Mouse (Mus musculus): ENCODE results near the gene Tpo. TPM values are rescaled to one million over a fixed set of nuclear protein-coding genes. Genes with fewer than 3 reads are reported as not detected.

The Tpo gene
- total RNA-seq, 1 experiment from 2014 or later = not detected

DNA sequence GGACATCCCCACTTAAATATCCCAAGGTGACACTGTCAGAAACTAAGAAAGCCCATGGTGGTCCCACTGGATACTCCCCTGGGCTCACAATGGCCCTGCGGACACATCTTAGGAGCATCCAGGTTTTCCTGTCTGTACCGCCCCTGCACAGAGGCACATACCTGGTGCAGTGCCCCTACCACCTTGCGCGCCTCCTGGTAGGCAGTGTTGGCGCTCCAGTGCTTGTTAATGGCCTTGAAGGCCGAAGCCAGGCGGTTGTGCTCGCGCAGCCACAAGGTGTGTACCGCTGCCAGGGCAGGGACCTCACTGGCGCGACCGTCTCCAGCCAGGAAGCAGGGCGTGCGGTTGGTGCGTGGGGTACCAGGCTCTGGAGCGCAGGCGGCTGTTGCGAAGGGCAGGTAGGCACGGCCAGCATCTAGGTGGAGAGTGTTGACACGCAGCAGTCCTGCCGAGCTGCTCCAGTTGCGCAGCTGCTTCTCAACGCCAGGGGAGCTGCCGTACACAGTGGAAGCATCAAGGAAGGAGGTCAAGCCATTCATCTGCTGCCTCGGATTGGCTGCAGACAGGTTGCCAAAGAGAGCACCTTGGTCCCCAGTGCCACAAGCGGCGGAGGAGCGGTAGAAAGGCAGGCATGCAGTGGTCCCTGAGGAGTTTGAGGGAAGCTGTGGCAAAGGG, 29.4 kb downstream of the Tpo start:
- ATAC-seq (ENCODE audit: extremely low read depth, insufficient number of reproducible peaks, low FRiP score, poor library complexity, severe bottlenecking) = no peak

DNA sequence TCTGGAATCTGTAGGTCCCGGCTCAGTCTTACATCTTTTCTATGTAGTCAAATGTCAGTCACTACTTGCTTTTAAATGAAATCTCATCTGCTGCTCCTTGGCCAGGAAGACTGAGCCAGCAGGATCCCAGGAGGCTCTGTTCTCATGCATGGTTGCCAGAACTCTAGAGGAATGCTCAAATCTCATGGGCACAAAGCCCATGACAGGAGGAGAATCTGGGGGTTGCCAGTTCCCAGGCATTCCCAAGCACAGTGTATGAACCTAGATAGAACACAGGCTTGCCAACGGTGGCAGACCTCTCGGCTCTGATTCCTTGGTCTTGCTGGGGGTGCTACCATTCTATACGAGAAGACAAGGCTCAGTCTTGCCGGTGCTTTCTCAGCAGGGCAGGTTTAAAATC, 40.3 kb downstream of the Tpo start:
- ATAC-seq (ENCODE audit: extremely low read depth, insufficient number of reproducible peaks, low FRiP score, poor library complexity, severe bottlenecking) = no peak

DNA sequence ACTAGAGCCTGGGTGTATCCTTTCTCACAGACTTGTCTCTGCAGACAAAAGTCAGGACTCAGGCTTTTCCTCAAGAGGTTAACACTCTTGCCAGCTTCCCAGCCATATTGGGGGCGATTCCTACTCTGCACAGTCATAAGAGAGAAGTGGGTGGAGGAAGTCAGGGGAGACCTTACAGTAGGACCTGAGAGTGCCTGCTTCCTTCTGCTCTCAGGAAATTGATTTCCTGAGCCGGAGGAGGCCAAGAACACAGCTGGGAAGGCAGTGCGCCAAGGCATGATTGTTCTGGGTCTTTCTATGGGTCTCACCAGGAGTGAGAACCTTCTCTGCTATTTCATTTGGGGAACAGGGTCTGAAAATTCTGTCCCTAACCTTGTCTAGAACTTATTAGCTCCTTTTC, 48.5 kb downstream of the Tpo start:
- ATAC-seq (ENCODE audit: extremely low read depth, insufficient number of reproducible peaks, low FRiP score, poor library complexity, severe bottlenecking) = no peak

DNA sequence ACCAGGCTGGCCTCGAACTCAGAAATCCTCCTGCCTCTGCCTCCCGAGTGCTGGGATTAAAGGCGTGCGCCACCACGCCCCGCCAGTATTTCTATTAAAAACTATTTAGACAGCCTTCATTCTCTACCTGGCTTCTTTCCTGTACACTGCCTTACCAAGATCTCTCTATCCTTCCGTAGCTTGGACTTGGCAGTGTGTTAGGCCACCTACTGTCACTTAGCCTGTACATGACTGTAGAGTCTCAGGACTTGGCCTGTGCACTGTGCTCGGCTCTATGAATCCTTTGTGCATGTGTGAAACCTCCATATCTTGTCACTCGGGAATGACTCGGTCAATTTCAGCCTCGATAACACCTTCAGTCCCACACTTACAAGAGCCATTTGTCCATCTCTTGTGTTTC, 55.4 kb downstream of the Tpo start:
- no peak for ATAC-seq (ENCODE audit: extremely low read depth, insufficient number of reproducible peaks, low FRiP score, poor library complexity, severe bottlenecking)

DNA sequence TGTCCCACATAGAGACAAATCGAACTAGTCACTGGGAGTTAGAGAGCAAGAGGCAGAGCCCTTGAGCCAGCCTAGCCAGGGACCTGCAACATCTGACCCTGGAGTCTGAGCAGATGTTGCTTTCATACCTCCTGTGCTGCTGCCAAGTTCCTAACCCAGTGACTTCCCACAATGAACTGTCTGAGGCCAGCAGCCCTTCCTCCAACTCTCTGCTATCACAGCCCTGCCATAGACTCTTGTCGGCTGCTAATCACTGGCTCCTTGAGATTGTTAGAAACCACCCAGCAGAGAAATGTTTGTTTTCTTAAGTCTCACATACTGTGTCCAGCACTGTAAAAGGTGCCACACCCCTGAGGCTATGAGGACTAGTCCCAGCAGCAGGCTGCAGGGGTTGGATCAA, 56.1 kb downstream of the Tpo start:
- ATAC-seq (ENCODE audit: extremely low read depth, insufficient number of reproducible peaks, low FRiP score, poor library complexity, severe bottlenecking) = no peak

DNA sequence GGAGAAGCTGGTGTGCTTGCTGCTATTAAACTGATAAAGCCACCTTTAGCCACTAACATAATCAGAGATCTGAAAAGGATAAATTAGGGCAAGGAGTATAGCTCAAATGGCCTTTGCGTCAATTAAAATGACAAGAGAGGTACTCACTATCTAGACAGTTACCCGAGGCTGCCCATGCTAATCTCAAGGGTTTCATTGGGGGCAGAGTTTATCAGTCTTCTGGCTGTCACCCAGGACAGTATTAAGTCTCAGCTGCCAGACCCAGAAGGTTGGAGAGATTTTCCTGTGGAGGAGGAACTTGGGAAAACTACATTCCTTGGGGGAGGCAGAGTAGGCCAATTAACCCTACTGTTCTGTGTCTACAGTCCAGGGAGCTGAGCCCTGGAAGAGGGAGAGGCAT, 63.1 kb downstream of the Tpo start:
- no peak for ATAC-seq (ENCODE audit: extremely low read depth, insufficient number of reproducible peaks, low FRiP score, poor library complexity, severe bottlenecking)

DNA sequence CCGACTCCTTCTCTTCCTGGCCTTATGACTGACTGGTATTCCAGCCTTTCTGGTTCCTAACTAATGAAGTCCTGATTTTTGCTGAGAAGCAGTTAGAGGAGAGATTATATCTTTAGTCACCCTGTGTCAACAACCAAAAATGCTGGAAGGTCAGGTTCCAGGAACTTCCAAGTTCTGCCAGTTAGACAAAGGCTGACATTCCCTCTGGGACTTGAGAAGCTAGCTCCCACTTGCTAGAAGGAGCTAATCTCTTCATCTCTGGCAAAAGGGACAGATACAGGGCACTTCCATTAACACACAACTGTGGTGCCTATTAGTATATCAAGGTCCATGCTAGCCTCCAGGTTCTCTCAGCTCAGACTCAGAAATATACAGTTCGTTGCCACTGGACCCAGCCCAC, 64.6 kb downstream of the Tpo start:
- no peak for ATAC-seq (ENCODE audit: extremely low read depth, insufficient number of reproducible peaks, low FRiP score, poor library complexity, severe bottlenecking)

DNA sequence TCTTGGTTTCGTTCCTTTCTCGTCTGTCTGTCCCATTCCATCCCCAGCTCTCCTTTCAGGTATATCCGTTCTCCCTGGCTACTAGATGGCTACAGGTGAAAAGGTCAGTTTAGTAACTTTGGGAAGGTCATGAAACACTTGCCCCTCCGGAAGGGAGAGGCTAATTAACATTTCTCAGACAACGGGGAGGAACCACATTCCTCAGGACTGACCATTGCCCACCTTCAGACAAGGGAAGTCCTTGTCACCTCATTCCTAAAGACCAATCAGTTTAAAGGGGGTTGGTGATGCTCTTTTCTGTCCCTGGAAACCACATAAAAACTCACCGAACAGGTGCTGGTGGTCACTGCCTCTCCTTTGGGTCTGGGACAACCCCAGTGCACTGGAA, 70.3 kb downstream of the Tpo start:
- no peak for ATAC-seq (ENCODE audit: extremely low read depth, insufficient number of reproducible peaks, low FRiP score, poor library complexity, severe bottlenecking)

DNA sequence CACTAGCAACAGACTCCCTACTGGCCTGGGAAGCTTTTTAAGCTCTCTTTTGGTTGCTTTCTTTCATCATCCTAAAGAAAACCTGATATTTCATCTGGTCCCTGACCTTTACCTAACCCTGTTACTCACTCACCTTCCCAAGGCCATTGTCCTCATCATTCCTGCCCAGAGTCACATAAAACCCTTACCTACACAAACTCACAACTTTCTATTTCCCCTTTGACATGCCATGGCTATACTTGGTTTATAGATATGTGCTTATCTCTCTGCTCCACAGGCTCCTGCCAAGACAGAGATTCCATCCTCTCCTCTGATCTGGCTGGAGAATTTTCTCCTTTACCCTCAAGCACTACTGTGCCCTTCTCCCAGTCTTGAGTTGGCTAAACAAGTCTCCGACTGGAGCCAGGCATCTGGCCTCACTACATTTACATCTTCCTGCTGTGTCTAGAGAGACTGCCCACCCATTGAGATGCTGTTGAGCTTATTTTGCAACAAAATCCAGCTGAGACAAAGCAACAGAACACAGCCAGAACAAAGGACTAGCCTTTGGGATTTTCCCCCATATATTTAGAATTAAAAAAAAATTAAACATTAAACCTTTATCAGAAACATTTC, 70.8 kb downstream of the Tpo start:
- no peak for ATAC-seq (ENCODE audit: extremely low read depth, insufficient number of reproducible peaks, low FRiP score, poor library complexity, severe bottlenecking)

DNA sequence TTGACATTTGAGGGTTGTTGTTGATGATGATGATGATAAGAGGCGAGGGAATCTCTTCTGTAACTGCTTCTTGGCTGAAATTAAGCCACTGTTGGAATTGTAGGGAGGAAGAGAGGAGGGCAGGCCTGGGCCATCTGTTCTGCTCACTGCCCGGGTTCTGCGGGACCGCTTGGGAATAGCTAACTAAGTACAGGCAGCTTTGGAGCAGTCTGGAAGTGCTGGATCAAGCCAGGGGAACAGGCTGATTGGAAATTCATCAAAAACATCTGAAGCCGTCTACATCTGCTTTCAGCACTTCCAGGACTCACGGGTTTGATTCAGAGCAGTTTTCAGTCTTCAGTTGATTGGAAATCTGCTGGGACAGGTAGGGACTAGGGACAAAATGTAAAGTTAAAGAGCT, 74.4 kb downstream of the Tpo start:
- ATAC-seq (ENCODE audit: extremely low read depth, insufficient number of reproducible peaks, low FRiP score, poor library complexity, severe bottlenecking) = no peak

DNA sequence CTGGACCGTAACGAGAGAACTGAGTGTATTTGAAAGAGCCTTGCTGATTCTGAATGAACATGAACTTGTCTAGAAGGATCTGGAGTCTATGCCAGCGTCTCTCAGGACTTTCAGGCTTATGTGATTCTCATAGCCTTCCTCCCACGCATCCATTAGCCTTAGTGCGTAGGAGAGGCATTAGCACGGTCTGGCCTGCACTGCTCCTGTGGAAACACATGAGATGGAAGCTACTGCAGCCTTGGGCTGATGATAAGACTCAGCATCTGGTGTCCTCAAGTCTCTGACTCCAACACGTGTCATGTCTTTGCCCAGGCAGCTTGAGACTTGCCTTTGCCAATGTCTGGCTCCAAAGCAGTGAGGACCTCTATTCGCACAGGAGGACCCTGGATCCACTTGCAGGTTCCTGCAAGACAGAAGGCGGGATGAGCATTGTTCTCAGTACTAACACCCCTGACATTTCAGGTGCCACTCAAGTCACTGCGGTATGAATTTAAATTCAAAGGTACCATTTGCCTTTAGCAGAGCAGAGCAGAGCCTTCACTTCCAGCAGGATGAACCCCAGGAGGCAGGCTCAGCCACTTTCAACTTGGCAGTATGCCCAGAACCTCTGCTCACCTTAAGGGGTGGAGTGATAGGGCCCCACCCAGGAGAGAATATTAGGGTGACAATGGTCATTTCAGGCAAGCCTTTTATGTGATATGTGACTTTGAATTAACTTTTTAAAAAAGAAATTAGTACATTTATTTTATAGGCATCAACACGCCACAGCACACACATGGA, 77.5 kb downstream of the Tpo start:
- ATAC-seq (ENCODE audit: extremely low read depth, insufficient number of reproducible peaks, low FRiP score, poor library complexity, severe bottlenecking) = no peak

DNA sequence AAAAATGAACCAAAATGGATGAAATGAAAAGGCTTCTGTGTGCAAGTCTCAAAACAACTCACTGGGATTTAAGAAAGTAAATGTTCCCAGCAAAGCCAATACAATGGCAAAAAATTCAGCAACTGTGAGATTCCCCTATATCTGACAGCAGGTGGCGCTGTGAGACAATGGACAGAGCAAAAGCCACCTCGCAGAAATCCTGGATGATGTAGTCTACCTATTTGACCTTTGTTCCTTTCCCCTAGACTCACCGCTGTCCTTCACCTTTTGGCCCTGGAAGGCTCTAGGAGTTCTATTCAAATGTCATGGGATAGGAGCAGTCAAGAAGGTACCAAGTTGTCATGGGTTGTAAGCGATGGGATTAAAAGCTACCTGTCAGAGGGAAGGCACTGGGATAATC, 82.2 kb downstream of the Tpo start:
- ATAC-seq (ENCODE audit: extremely low read depth, insufficient number of reproducible peaks, low FRiP score, poor library complexity, severe bottlenecking) = no peak

DNA sequence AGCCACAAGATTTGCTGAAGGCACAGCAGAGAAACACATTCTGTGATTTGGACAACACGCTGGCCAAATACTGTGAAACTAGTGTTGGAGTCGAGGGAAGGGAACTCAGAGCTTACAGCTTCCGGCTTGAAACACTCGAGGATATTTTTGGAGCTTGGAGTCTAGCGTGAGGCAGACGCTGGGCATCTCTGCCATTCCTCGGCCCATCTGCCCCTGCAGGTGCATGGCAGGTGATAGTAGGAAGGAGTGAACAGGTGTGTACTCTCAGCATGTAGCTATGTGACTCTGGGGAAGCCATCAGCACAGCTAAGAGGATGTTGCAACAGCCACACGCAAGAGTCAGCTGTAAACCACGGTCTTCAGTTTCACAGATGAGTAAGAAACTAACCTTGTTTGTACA, 82.6 kb downstream of the Tpo start:
- ATAC-seq (ENCODE audit: extremely low read depth, insufficient number of reproducible peaks, low FRiP score, poor library complexity, severe bottlenecking) = no peak

DNA sequence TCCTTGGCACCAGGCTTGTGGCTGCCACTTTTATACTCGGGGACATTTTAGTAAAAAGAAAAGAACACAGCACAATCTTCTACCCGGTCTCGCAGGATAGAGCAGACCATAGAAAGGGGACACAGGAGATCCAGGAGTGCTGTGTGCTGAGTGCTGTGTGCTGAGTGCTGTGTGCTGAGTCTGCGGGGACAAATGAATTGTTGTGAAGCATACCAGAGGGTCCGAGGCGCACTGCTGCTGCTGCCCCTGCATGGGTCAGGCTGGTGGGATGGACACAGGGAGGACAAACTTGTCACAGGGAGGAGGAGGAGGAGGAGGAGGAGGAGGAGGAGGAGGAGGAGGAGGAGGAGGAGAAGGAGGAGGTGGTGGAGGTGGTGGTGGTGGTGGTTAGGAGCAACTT, 83.6 kb downstream of the Tpo start:
- ATAC-seq (ENCODE audit: extremely low read depth, insufficient number of reproducible peaks, low FRiP score, poor library complexity, severe bottlenecking) = no peak

DNA sequence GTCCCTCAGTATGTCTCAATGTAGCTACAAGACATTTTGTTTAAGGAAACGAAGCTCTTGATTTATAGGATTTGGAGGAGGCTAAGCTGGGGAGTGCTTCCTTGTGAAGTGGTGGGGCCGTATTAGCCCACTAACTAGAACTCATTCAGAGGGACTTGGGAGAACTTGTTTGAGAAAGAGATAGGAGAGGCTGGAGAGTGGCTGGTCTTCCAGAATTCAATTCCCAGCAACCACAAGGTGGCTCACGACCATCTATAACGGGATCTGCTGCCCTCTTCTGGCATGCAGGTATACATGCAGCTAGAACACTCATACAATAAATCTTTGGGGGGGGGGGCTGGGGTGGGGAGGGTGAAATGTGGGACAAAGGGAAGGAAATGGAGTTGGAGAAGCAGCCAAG, 92.3 kb downstream of the Tpo start:
- ATAC-seq (ENCODE audit: extremely low read depth, insufficient number of reproducible peaks, low FRiP score, poor library complexity, severe bottlenecking) = no peak

DNA sequence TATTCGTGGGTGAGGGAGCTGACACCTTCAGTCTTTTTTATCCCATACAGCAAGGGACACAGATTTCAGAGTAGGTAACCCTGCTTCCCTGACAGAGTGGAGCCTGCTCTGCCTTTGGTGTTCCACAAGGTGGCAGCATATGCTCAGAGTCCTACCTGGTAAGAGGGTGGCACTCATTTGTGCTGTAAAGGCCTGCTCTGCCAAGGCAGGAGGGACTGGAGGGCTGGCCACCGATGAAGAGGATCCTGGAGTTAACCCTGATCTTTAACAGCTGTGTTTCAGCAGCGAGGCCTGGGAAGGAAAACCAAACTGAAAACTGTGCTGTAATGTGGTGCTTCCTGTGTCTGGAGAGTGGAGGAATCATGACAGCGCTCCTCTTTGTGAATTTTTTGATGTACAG, 92.9 kb downstream of the Tpo start:
- no peak for ATAC-seq (ENCODE audit: extremely low read depth, insufficient number of reproducible peaks, low FRiP score, poor library complexity, severe bottlenecking)

DNA sequence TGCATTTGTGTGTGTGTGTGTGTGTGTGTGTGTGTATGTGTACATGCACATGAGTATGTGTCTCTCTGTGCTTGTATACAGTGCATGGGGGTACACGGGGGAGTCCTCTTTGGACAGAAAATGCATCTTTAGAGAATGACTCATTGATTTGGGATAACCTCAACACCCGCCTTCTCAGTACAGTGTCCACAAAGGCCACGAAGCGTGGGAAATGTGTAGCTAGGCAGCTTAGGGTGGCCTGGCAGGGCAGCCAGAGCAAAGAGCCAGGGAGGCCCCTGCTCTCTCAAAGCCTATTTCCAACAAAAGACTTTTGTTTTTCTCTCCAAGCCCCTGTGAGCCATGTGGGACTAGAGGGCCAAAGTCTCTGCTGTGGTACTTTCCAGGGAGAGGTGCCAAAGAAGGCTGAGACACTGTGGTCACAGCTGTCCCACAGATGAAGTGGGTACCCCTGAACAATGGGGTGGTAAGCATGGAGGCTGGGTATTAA, 95.8 kb downstream of the Tpo start:
- no peak for ATAC-seq (ENCODE audit: extremely low read depth, insufficient number of reproducible peaks, low FRiP score, poor library complexity, severe bottlenecking)

DNA sequence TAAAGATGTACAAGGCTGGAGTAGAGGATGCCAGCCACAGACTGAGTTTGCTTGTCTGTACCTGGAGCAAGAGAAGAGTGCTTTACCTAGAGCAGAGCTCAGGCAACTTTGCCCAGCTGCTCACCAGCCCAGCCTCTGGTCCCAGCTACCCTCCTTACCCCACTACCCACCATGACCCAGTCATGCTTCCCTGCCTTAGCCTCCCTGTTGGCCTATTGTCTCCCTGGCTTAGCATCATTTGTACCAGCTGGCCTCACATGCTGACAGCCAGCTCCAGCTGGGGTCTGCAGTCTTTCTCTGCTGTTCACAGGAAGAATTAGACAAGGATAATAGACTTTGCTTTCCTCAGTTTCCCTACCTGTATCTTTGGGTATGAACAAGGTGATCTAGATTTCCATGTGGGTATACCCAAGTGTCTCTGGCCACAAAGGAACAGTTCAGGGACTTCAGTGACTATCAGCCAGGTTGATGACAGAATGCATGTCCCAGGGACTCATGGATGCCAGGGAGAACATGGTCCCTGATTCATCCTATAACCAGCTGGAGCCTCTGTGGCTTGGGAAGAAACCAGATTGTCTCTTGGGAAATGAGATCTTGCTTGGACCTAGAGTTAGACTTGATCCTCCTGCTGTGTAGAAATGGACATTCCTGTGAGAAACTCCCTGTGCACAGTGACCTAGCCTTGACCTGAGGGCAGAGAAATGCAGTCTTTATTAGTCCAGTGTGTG, 96.4 kb downstream of the Tpo start:
- ATAC-seq (ENCODE audit: extremely low read depth, insufficient number of reproducible peaks, low FRiP score, poor library complexity, severe bottlenecking) = no peak

DNA sequence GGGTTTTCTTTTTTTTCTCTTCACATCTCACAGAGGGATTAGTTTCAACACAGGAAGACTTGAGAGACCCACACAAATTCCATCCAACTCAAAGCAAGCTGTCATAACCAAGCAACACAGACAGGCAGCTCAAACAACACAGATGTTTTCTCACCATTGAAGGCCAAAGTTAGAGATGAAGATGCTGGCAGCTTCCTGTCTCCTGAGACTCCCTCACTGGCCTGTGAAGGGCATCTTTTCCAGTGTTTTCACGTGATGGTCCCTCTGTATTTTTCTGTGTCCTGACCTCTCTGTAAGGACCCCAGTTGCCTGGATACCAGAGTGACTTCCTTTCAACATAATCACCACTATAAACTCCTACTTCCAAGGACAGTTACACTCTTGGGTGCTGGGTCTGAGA, 97.0 kb downstream of the Tpo start:
- ATAC-seq (ENCODE audit: extremely low read depth, insufficient number of reproducible peaks, low FRiP score, poor library complexity, severe bottlenecking) = no peak

DNA sequence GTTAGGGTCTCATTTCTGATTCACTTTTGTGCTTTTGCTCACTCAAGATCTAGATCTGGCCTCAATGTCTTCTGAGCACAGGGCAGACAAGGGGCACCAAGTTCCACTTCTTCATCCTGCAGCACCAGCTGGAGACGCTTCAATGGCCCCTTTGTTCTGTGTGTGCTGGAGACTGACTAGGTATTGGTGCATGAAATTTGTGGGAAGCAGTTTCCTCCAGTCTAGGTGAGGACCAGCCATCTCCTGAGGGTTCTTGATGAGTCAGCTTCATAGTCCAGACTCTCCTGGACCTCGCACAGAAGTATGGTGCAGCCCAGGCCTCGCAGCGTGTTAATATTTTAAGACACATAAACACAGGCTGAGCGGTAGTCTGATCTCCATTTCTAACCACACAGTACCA, 97.7 kb downstream of the Tpo start:
- no peak for ATAC-seq (ENCODE audit: extremely low read depth, insufficient number of reproducible peaks, low FRiP score, poor library complexity, severe bottlenecking)

Measured in neutrophil, adult 5-6 weeks (primary cell).